Mouse (Mus musculus) hindbrain, embryonic 14.5 days (tissue): ENCODE results near the gene Rbpjl. TPM values are rescaled to one million over a fixed set of nuclear protein-coding genes. Genes with fewer than 3 reads are reported as not detected.

Experiments
- ATAC-seq: fragments of 200-750 bp; cut with Nextera tagmentation; 2 replicates; pipeline ENCODE4 v1.8.0; 2017; ENCODE audit warnings: moderate number of reproducible peaks, mild to moderate bottlenecking, moderate TSS enrichment, moderate library complexity; ENCODE audit not compliant: low FRiP score
- DNase-seq: peaks from one replicate; pipeline ENCODE4 v3.0.0-alpha.2; 2015; ENCODE audit warnings: low spot score
- H3K27ac ChIP-seq: fragments of 300-500 bp; sonication (generic); 2 replicates; pipeline ENCODE4 v1.5.1; 2014; ENCODE audit warnings: mild to moderate bottlenecking, moderate library complexity
- H3K27me3 ChIP-seq: fragments of 300-500 bp; sonication (generic); 2 replicates; pipeline ENCODE4 v1.6.1; 2014; ENCODE audit warnings: mild to moderate bottlenecking, low read length, mixed read lengths; ENCODE audit not compliant: control insufficient read depth, insufficient read depth
- H3K36me3 ChIP-seq: fragments of 300-500 bp; sonication (generic); replicated peaks from 2 replicates; pipeline ENCODE4 v1.6.1; 2014; ENCODE audit not compliant: control insufficient read depth, insufficient read depth
- H3K4me1 ChIP-seq: fragments of 300-500 bp; sonication (generic); replicated peaks from 2 replicates; pipeline ENCODE4 v1.6.1; 2014; ENCODE audit warnings: antibody characterized with exemption, low read length, mixed read lengths; ENCODE audit not compliant: control insufficient read depth, insufficient read depth
- H3K4me2 ChIP-seq: fragments of 300-500 bp; sonication (generic); replicated peaks from 2 replicates; pipeline ENCODE4 v1.6.1; 2014; ENCODE audit warnings: mild to moderate bottlenecking, moderate library complexity
- H3K4me3 ChIP-seq: fragments of 300-500 bp; sonication (generic); replicated peaks from 2 replicates; pipeline ENCODE4 v1.5.1; 2014; ENCODE audit warnings: mild to moderate bottlenecking, low read length
- H3K9ac ChIP-seq: fragments of 300-500 bp; sonication (generic); 2 replicates; pipeline ENCODE4 v1.6.1; 2014
- H3K9me3 ChIP-seq: fragments of 300-500 bp; sonication (generic); 2 replicates; pipeline ENCODE4 v1.6.1; 2016; ENCODE audit warnings: low read length; ENCODE audit not compliant: control insufficient read depth
- WGBS: fragments of 180-500 bp; shearing (Covaris S2); extraction: QIAGEN DNeasy Blood & Tissue Kit; methylation state at CpG from one replicate; pipeline ENCODE4 v1.1.7; 2014; 5-methylcytosine and 5-hydroxymethylcytosine counted together
- polyA plus RNA-seq: library from polyadenylated mRNA; unstranded; fragments of >200 nt; fragmentation: Nextera tagmentation; extraction: Ambion mirVana; gene quantifications from 2 replicates; pipeline ENCODE4 v1.2.1, GENCODE M21; 2014

Gene Rbpjl
- polyA plus RNA-seq, 1 experiment from 2014 or later = 0.15 TPM

GRCm38 (mm10) chr2:164422675-164423393, 19.9 kb downstream of the Rbpjl start:
- Histone ChIP-seq H3K4me3 (no peak overlapping the region), H3K36me3 (no peaks in the 10 kb centered on the region), H3K27ac (no peak overlapping the region), H3K4me1 (no peaks in the 10 kb centered on the region), H3K9me3 (no peaks in the 10 kb centered on the region), H3K4me2 (no peak overlapping the region), H3K9ac (no peak overlapping the region), H3K27me3 (no peaks in the 10 kb centered on the region)
- no peak for ATAC-seq
- 92% methylated on average over 15 of the region's 15 CpGs for WGBS
- no peak for DNase-seq

- Histone ChIP-seq H3K4me1 (no peaks in the 10 kb centered on the region), H3K9ac (no peak overlapping the region), H3K4me3 (no peak overlapping the region), H3K27ac (no peak overlapping the region), H3K9me3 (no peaks in the 10 kb centered on the region), H3K4me2 (no peak overlapping the region), H3K36me3 (no peaks in the 10 kb centered on the region), H3K27me3 (no peaks in the 10 kb centered on the region)
- no peak for DNase-seq
- no peak for ATAC-seq
- 91% methylated on average over 11 of the region's 11 CpGs for WGBS
These were observed 20.5 kb downstream of the Rbpjl start for GRCm38 (mm10) chr2:164423464-164423863.

- Histone ChIP-seq H3K4me1 (no peaks in the 10 kb centered on the region), H3K27ac (no peak overlapping the region), H3K36me3 (no peaks in the 10 kb centered on the region), H3K9me3 (no peaks in the 10 kb centered on the region), H3K4me2 (no peak overlapping the region), H3K4me3 (no peak overlapping the region), H3K9ac (no peak overlapping the region), H3K27me3 (no peaks in the 10 kb centered on the region)
- DNase-seq (no peak), ATAC-seq (no peak)
- 86% methylated on average over 8 of the region's 8 CpGs for WGBS
These were observed 21.5 kb downstream of the Rbpjl start for GRCm38 (mm10) chr2:164424406-164424805.

- Histone ChIP-seq H3K4me2 (no peak overlapping the region), H3K36me3 (no peaks in the 10 kb centered on the region), H3K9me3 (no peaks in the 10 kb centered on the region), H3K27me3 (no peaks in the 10 kb centered on the region), H3K4me1 (no peaks in the 10 kb centered on the region), H3K9ac (no peak overlapping the region), H3K27ac (no peak overlapping the region), H3K4me3 (no peak overlapping the region)
- ATAC-seq (no peak), DNase-seq (no peak)
- WGBS = 91% methylated on average over 5 of the region's 5 CpGs
These were observed 22.5 kb downstream of the Rbpjl start for GRCm38 (mm10) chr2:164425401-164425800.

- no peaks in the 10 kb centered on the region for H3K27me3 ChIP-seq
- ATAC-seq = no peak
These were observed 23.2 kb downstream of the Rbpjl start for GRCm38 (mm10) chr2:164426121-164426520.

GRCm38 (mm10) chr2:164426952-164427351, 24.0 kb downstream of the Rbpjl start:
- Histone ChIP-seq H3K9me3 (no peaks in the 10 kb centered on the region), H3K9ac (no peak overlapping the region), H3K4me3 (no peak overlapping the region), H3K27me3 (no peaks in the 10 kb centered on the region), H3K4me1 (no peaks in the 10 kb centered on the region), H3K27ac (no peak overlapping the region), H3K36me3 (no peaks in the 10 kb centered on the region), H3K4me2 (no peak overlapping the region)
- ATAC-seq = no peak
- WGBS = 87% methylated on average over 5 of the region's 5 CpGs
- DNase-seq = no peak

More at GRCm38 (mm10) chr2:164426121-164426520, 23.2 kb downstream of the Rbpjl start:
- no peaks in the 10 kb centered on the region for H3K4me1 ChIP-seq
- DNase-seq = no peak
- H3K36me3 ChIP-seq = no peaks in the 10 kb centered on the region
- H3K9me3 ChIP-seq = no peaks in the 10 kb centered on the region
- H3K27ac ChIP-seq = no peak overlapping the region
- H3K4me3 ChIP-seq = no peak overlapping the region
- 36% methylated on average over 12 of the region's 12 CpGs for WGBS
- no peak overlapping the region for H3K4me2 ChIP-seq
- no peak overlapping the region for H3K9ac ChIP-seq

- no peak overlapping the region for H3K4me3 ChIP-seq
- no peaks in the 10 kb centered on the region for H3K27me3 ChIP-seq
- H3K9ac ChIP-seq = no peak overlapping the region
- H3K9me3 ChIP-seq = no peaks in the 10 kb centered on the region
- ATAC-seq (no peak), DNase-seq (no peak)
- H3K4me1 ChIP-seq = no peaks in the 10 kb centered on the region
- 48% methylated on average over 5 of the region's 5 CpGs for WGBS
- no peak overlapping the region for H3K27ac ChIP-seq
- no peak overlapping the region for H3K4me2 ChIP-seq
- no peaks in the 10 kb centered on the region for H3K36me3 ChIP-seq
These were observed 25.5 kb downstream of the Rbpjl start for GRCm38 (mm10) chr2:164428451-164428850.

- no peak overlapping the region for H3K4me3 ChIP-seq
These were observed 27.1 kb downstream of the Rbpjl start for GRCm38 (mm10) chr2:164429881-164430615.

GRCm38 (mm10) chr2:164430697-164431096, 27.8 kb downstream of the Rbpjl start:
- no peak for ATAC-seq
- Histone ChIP-seq H3K9ac (no peak overlapping the region), H3K9me3 (no peaks in the 10 kb centered on the region), H3K4me2 (no peak overlapping the region), H3K27ac (no peak overlapping the region), H3K27me3 (no peaks in the 10 kb centered on the region), H3K36me3 (no peaks in the 10 kb centered on the region), H3K4me1 (no peaks in the 10 kb centered on the region), H3K4me3 (no peak overlapping the region)
- WGBS = 22% methylated on average over 7 of the region's 7 CpGs
- DNase-seq = no peak

More at GRCm38 (mm10) chr2:164429881-164430615, 27.1 kb downstream of the Rbpjl start:
- no peak overlapping the region for H3K4me2 ChIP-seq
- 48% methylated on average over 15 of the region's 15 CpGs for WGBS
- no peaks in the 10 kb centered on the region for H3K27me3 ChIP-seq
- no peak overlapping the region for H3K9ac ChIP-seq
- DNase-seq (no peak), ATAC-seq (no peak)
- no peaks in the 10 kb centered on the region for H3K36me3 ChIP-seq
- no peak overlapping the region for H3K27ac ChIP-seq
- no peaks in the 10 kb centered on the region for H3K9me3 ChIP-seq
- no peaks in the 10 kb centered on the region for H3K4me1 ChIP-seq
